Mouse (Mus musculus) erythroblast, embryonic 14.5 days (primary cell): ENCODE data around the gene Ifngr1.

Source experiments
- GATA1 ChIP-seq: IDR thresholded peaks from 2 replicates; pipeline ENCODE4 v1.6.1; 2012; ENCODE audit warnings: low read length, inconsistent platforms, mixed read lengths
- TAL1 ChIP-seq: IDR thresholded peaks from 3 replicates; pipeline ENCODE4 v1.6.1; 2012; ENCODE audit warnings: low read length, inconsistent platforms, mixed read lengths

- TF ChIP-seq TAL1 (no peak), GATA1 (no peak)
Measured at GRCm38 (mm10) chr10:19557696-19558095, 34.1 kb upstream of the Ifngr1 start.
